Mouse (Mus musculus): ENCODE measurements around the gene Rere.

- TF ChIP-seq CTCF (IDR thresholded peaks at IDR 0.05; ENCODE audit: control insufficient read depth, insufficient read depth, low read length) (no peak), POLR2A (IDR thresholded peaks at IDR 0.05; ENCODE audit: borderline replicate concordance, control insufficient read depth, low read depth, low read length) (no peak)
These were observed 11.8 kb upstream of the Rere start for GRCm38 (mm10) chr4:150269679-150270078.

All from bone marrow, adult 2 months (tissue).